Mouse (Mus musculus): ENCODE results near the gene Ate1. TPM values are rescaled to one million over a fixed set of nuclear protein-coding genes. Genes with fewer than 3 reads are reported as not detected.
"Not testable (repeated sequence)": the region's sequence is repeated elsewhere in the genome, so short reads cannot be mapped to it uniquely, and the experiment has no call there.

Gene Ate1
- polyA plus RNA-seq (2017; shearing (Covaris generic)): 10 to 100 TPM; 35.8 to 41.8 TPM

DNA sequence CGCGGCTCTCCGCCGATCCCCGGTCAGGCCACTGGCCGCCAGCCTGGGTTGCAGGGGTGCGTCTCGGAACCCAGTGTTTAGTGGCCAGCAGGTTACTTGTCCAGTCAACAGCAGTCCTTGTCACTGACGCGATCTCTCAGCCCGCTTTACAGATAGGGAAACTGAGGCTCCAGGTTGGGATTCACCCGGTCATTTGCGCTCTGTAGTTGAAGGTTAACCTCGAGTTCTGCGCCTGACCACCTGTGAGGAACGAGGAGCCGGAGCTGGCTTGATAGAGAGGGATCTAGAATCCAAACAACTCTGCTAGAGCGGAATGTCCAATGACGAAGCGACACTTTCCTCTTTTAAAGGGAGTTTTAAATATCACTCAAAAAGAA, at the start of gene Ate1:
Gene Ate1, minus strand, starts transcription at position 321 of the 377 bp plus-strand sequence.
- ATAC-seq: no peak

GRCm38 (mm10) chr7:130568783-130569436, 48.7 kb upstream of the Ate1 start:
- no peak for ATAC-seq

DNA sequence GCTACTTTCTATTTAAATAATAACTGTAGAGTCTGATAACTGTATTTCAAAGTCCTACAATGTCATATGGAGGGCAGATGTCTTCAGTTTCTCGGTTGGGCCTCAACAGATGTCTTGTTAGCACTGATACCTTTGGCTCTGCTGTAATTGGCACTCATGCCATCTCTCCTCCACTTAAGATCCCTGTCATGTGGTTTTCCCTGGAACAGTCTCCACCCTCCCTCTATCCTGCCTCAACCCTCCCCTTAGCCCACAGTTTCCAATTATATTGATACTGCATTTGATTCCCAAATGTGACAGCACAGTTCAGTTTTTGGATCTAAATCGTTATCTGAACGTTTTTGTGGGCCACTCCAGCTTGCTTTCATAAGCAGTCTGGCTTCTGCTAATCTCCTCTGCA, 44.4 kb upstream of the Ate1 start:
- no peak for ATAC-seq

DNA sequence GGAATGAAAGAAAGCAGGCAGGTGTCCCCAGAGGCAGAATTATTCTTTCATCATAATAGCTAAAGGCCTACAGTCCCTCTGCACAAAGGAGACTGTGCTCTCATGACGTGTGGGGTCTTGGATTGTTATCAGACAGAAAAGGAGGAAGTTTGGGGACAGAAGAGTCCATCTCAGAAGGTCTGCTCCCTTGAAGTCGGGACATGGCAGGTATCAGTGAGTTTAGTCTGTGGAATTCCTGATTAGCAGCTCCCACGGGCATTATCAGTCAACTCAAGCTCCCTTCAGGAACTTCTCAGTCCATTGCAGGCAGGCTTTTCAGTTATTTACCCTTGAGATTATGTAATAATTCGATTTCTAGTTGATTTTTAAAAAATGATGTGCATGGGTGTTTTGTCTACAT, 43.7 kb upstream of the Ate1 start:
- ATAC-seq: no peak

GRCm38 (mm10) chr7:130563276-130563675, 43.1 kb upstream of the Ate1 start:
- ATAC-seq: no peak

DNA sequence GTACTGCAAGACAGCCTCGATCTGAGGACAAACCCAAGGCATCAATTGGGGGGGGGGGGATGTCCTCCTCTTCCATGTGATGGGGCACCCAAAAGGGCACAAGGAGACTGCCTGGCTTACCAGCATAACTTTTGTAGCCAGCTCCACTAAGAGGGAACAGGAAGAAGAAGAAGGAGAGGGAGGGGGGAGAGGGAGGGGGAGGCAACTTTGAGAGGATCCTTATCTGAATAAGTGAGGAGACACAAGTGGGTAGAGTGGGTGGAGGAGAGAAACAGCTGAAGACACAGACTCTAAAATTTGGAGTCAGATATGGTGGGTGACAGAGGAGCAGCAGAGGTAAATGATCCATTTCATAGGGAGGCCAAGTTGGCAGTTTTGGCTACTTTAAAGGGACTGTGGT, 40.8 kb upstream of the Ate1 start:
- no peak for ATAC-seq

GRCm38 (mm10) chr7:130558592-130558991, 38.4 kb upstream of the Ate1 start:
- ATAC-seq: no peak

DNA sequence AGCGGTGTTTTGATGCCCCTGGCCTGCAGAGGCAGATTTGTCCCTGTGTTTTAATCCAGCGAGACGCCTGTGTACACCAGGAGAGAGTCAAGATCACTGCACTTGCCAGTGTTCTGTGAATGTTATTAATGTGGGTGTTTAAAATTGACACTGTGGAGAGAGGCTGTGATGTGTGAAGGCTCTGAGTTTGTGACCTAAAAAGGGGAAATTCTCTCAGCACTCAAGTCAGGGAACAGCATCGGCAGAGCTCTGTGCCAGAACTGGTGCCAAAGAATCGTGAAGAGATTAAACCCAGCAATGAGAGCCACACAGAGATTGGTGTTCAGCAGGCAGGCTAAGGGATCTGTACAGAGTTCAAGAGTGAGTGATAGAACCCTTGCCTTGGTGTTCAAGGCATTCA, 35.4 kb upstream of the Ate1 start:
- no peak for ATAC-seq

GRCm38 (mm10) chr7:130553321-130553720, 33.2 kb upstream of the Ate1 start:
- no peak for ATAC-seq

GRCm38 (mm10) chr7:130552780-130553179, 32.6 kb upstream of the Ate1 start:
- no peak for ATAC-seq

GRCm38 (mm10) chr7:130547635-130548175, 27.5 kb upstream of the Ate1 start:
- ATAC-seq: no peak

DNA sequence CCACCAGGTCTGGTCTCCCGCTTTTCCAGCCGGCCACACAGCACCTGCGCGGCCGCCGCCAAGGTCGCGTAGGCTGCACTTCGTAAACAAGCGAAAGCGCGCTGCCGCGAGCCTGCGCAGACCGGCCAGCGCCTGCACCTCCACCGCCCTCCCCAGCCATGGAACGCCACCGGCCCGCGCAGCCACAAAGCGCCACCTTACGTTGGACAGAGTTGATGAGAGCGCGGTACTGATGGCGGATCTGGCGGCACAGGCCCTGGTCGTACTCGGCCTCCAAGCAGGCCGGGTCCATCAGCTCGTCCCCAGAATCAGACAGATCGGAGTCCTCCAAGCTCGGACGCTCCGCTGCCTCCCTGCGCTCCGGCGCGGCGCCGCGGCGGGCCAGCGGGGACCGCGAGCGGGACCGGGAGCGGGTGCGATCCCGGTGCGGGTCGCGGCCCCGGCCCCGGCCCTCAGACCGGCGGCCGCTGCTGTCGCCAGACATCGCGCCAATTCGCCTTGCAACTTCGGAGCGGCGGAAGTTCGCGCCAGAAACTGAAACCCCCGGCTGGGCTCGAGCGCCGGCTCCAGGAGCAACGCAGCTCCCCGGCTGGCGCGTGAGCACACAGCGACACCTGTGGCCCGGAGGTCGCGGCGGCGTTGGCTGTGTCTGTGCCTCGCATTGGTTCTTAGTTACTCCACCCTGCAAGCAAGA, 26.8 kb upstream of the Ate1 start:
- peak; percentile 93 for ATAC-seq

DNA sequence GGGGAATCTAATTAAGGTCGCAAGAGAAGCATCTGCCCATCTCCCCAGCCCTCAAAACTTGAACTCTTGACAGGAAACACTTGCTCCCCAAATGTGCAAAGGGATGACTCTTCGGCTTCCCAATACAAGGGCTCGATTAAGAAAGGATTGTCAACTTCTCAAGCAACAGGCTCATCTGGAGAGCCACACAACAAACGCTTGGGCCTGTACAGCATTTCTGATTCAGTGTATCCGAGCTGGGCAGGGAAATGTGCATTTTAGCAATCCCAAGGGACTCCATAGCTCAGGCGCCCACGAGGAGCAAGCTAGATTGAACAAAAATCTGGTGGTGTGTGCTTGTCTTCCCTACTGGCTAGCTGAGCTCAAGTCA, 26.2 kb upstream of the Ate1 start:
- ATAC-seq: peak; percentile 3

GRCm38 (mm10) chr7:130545893-130546292, 25.7 kb upstream of the Ate1 start:
- no peak for ATAC-seq

DNA sequence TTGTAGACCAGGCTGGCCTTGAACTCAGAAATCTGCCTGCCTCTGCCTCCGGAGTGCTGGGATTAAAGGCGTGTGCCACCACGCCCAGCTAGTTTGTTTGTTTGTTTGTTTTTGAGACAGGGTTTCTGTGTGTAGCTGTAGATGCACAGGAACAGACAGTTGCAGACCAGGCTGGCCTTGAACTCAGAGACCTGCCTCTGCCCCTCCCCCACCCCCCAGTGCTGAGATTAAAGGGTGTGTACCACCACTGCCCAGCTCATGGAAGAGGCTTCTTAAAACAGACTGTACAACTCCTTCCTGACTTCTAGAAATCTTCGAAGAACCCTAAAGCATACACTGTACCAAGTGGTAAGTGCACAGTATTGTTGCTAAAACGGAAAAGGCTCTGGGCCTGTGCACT, 25.2 kb upstream of the Ate1 start:
- ATAC-seq: no peak

DNA sequence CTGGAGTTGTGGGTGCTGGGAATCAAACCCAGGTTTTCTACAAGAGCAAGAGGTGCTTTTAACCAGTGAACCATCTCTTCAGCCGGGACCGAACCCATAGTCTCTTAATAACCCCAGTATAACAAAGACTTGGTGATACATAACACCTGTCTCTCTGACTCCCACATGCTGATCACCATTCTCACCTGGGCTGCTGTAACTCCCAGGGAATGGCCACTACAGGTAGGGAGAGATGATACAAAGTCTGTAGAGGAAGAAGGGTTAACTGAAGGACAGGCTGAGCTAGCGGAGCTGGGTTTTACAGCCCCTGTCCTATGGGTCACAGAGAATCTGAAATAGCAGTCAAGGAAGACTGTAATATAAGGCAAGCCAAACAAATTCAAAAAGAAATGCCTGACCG, 23.0 kb upstream of the Ate1 start:
- ATAC-seq: no peak

DNA sequence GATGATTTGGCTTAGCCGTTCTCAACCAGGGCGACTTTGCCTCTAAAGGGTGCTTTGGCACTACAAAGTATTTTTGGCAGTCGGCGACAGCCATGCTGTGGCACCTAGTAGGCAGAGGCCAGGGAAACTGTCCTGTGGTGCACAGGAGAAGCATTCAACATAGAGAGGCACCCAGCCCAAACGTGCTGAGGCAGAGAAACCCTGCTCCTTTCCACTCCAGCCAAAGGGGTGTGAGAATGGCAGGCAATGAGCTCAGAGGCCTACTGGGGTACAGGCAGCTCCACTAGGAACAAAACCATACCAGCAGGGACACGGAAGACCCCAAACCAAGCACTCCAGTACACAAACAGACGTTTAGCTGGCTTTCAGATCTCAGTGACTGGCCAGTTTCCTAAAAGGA, 20.0 kb upstream of the Ate1 start:
- ATAC-seq: no peak

DNA sequence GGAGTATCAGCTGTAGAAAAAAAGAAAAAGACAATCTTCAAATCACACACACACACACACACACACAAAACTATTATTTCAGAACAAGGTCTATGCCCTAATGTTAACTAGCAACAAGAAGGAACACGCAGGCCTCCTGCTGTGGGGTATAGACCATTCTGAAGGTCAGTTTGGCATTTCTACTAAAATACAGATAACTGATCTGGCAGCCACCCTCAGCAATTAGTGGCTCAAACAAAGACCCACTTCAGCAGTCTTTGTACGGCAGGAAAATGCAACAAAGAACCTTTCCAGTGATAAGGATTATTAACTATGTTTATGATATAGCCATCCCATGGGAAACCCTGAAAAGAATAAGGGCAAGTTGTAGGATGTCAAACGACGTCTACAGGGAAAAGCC, 16.9 kb upstream of the Ate1 start:
- ATAC-seq: no peak

DNA sequence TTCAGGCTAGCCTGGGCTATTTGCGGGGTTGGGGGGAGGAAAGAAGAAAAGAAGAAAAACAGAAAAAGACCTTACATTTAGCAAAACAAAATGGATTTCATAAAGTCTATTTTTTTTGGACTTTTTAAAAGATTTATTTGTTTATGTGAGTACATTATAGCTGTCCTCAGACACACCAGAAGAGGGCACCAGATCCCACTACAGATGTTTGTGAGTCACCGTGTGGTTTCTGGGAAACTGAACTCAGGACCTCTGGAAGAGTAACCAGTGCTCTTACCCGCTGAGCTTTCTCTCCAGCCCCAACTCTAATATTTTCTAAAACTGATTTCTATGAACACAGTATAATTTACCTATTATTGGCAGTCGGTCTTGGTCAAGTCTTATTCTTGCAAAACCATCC, 15.0 kb upstream of the Ate1 start:
- no peak for ATAC-seq

- peak; percentile 97 for ATAC-seq
Measured at GRCm38 (mm10) chr7:130533316-130534260, 13.4 kb upstream of the Ate1 start.

DNA sequence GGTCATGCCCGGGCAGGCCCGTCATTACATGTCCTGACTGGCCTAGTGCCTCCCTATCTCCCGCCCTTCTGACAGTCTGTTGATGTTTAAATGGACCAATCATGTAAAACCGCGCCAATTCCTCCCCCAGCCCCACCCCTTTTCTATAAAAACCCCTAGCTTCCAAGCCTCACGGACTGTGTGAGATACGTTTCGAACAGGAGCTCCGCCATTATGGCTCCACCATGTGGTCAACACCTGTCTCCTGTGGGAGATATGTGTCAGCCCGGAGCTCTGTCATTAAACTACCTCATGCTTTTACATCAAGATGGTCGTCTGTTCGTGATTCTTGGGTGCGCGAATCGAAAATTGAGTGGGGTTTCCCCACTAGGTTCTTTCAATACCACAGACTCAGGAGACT, 11.0 kb upstream of the Ate1 start:
- ATAC-seq: not testable (repeated sequence)

- no peak for ATAC-seq
Measured at GRCm38 (mm10) chr7:130527306-130527705, 7.1 kb upstream of the Ate1 start.

GRCm38 (mm10) chr7:130523451-130523850, 3.3 kb upstream of the Ate1 start:
- no peak for ATAC-seq
